Mouse (Mus musculus): ENCODE data around the gene Otud7b. TPM values are rescaled to one million over a fixed set of nuclear protein-coding genes. Genes with fewer than 3 reads are reported as not detected.

Otud7b gene
- total RNA-seq, 2 experiments from 2014 or later, result 52.2 to 54.5 TPM

DNA sequence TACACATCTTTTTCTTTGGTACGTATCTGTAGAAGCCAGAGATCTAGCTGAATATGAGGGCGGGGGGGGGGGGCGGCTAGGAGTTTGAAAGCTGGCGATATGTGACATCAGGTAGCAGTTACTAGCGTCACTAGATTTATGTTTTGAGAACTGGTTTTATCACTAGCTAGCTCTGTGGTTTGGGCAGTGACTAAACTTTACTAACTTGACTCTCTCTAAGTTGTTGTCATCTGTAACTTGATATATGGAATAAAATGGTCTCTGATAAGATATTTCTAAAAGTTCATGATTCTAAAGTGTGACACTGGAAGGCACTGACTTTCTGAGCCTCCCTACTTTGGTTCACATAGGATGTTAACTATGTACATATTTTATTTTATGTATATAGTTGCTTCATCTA, 19.9 kb downstream of the Otud7b start:
- intact Hi-C loops (cut with DNase I), result no loop called here
- DNase-seq (ENCODE audit: low spot score), result no peak

DNA sequence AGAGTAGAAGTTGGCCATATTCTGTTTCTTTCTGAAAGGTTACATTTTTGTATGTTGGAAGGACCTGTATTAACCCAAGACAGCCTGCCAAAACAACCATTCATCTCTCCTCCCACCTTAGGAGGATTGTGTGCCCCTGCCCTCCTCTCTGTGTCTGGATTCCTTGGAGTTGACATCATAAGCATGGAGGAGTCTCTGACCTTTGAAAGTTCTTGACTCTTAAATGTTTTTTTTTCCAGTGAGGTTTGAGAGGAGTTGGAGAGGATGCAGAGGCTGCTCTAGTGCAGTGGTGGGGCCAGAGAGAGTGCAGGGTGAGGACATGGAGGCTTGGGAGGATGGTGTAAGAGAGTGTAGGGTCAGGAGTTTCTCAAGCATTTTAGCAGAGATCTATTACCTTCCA, 23.8 kb downstream of the Otud7b start:
- intact Hi-C loops (cut with DNase I), result no loop called here
- DNase-seq (ENCODE audit: low spot score), result no peak

DNA sequence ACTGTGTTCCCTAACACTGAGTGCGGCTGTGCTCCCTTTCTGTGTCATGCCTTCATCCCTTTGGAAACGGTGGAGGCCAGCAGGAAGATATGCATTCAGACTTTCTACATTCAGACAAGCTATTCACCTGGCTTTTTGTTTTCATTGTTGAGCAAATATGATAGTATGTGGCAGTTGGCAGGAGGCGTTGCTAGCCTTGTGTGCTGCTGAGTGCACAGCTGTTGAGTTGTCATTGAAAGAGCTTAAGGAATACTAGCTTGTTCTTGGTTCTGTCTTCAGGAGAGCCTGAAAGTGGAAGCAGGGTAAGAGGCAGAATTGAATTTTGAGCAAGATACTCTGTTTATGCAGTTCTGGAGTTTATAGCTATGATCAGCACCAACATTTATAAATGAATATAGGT, 28.2 kb downstream of the Otud7b start:
- DNase-seq (ENCODE audit: low spot score), result no peak
- intact Hi-C loops (cut with DNase I), result no loop called here

DNA sequence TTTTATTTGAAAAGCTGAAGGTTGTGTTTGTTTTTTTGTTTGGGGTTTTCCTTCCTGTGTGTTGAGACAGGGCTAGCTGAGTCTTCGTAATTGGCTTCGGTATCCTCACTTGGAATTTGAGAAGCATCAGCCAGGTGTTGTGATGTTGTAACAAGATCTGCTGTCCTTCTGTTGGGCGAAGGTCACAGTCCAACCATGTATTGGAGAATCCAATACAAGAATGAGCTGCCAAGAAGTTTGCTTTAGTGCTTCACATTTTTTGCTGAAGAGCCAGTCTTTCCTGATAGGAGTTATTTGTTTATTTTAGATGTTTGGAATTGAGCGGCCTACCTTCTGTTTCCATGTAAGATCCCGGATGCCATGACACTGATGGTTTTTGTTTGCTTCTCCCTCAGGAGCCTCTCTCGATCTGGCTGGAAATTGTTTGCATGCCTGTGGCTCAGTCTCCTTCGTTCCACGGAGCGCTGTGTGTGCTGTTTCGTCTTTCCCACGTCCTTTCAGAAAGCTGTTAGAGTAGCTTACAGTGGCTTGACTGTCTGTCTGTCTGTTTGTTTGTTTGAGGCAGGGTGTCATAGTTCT, 29.1 kb downstream of the Otud7b start:
- intact Hi-C loops (cut with DNase I), result no loop called here

DNA sequence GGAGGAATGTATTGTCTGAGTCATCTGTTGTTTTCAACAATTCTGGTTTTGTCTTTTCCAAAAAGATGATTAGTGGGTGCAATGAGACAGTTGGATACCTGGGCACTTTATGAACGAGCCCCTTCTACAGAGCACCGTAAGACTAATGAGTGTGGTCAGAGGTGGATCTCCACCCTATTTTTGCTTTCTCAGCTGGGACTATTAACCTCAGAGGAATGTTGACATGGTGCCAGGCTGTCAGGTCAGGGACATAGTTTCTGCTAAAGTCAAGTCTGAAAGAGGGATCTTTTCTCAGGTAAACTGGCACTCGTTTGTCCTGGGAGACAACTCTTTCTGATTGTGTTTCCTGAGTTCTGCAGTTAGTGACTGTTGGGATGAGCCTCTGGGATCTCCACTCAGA, 30.7 kb downstream of the Otud7b start:
- intact Hi-C loops (cut with DNase I), result no loop called here
- DNase-seq (ENCODE audit: low spot score), result no peak

More for the DNA sequence above, 29.1 kb downstream of the Otud7b start:
- no peak for DNase-seq (ENCODE audit: low spot score)

DNA sequence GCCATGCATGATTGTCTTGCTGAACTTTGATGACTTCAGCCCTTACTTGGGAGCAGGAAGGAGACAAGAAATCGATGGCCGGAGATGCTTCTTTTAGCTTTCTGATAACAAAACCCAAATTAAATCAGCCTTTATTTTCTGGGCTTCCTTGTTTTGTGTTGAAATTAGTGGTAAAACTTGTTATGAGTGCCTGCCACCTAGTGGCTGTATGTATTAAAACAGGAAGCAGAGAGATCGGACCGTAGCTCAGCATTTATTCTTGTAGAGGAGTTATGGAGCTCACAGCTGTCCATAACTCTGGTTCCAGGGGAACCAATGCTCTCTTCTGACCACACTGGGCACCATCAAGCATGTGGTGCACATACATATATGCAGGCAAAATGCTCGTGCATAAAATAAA, 43.6 kb downstream of the Otud7b start:
- DNase-seq (ENCODE audit: low spot score), result no peak
- intact Hi-C loops (cut with DNase I), result loop anchor here (1.0 to 5.0 kb wide), 3 partner anchors 41 to 181 kb away; no protein-coding TSS in a partner anchor

DNA sequence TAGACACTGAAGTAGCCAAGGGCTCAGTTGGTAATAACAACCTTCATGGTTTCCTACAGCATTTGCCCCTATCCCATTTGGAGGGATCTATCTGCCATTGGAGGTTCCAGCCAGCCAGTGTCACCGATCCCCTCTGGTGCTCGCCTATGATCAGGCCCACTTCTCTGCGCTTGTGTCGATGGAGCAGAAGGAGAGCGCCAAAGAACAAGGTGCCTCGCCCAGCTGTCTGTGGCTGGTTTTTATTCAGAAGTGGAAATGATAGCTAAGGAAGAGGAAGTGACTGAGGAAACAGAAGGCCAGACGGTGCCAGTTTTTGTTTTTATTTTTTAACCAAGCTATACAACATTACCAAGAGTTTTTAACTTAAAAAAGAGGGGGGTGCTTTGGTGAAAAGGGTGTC, 47.5 kb downstream of the Otud7b start:
- intact Hi-C loops (cut with DNase I), result no loop called here
- DNase-seq (ENCODE audit: low spot score), result no peak

DNA sequence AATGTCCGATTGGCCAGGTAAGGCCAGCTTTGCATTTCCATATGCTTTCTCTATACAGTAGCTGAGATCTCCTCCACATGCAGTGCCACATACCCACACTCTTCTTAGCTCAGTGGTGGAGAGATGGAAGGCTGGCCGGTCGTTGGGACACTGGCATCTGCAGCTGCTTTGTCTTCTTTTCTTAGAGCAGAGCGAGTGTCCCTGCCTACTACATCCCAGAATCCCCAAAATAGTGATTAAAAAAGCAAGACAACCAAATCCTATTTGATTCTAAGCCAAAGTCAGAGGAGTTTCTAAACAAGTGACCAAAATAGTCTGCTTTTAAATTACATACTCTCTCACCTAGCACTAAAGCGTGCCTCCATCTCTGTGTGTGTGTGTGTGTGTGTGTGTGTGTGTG, 48.3 kb downstream of the Otud7b start:
- intact Hi-C loops (cut with DNase I), result no loop called here
- DNase-seq (ENCODE audit: low spot score), result no peak

DNA sequence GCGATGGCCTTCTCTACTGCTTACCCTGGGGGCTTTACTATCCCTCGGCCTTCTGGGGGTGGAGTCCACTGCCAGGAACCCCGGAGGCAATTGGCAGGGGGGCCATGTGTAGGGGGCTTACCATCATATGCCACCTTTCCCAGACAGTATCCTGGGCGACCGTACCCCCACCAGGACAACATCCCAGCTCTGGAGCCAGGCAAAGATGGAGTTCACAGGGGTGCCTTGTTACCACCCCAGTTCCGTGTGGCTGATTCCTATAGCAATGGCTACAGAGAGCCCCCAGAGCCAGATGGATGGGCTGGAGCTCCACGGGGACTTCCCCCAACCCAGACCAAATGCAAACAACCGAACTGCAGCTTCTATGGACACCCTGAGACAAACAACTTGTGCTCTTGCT, 51.2 kb downstream of the Otud7b start:
- intact Hi-C loops (cut with DNase I), result no loop called here
- no peak for DNase-seq (ENCODE audit: low spot score)

DNA sequence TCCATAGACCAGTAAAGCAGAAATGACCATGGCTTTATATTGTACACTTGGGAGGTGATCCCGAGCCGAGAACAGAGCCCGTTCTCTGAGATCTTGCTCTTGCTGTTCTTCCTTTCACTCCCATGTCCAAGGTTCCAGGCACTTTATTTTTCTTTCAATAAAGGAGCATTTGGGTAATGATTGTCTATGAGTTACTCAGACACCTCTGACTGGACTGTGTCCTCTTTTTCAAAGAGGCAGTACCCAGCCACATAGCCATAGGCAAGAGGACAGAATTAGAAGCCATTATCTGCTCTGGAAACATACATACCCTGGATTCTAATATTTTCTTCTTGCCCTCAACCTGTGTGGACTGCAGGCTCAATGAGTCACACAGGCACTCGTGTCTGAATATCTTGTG, 55.5 kb downstream of the Otud7b start:
- intact Hi-C loops (cut with DNase I), result no loop called here
- DNase-seq (ENCODE audit: low spot score), result no peak

DNA sequence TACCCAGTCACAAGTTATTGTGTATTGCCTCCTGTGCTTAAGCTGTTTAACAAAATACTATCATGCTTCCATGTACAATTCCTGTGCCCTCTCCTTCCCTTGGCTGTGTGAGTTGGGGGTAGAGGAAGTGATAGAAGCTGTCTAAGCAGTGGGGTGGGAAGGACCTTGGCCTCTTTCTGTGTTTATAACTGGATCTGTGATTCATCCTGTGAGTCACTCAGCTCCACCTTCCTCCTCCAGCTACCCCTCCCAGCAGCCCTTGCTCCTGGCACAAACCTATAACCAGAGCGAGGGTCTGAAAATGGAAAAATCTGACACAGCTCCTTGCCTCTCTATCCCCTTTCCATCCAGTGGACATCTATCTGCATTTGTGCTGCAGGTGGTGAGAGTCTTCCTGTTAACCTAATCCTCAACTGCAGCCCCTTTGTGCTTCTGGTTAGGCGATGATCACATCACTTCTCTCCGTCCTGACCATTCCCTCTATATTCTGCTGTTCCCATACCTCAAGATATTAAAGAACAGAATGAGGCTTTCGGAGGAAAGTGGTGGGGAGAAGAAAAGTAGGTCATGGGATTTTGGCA, 56.0 kb downstream of the Otud7b start:
- intact Hi-C loops (cut with DNase I), result no loop called here
- peak; percentile 59 for DNase-seq (ENCODE audit: low spot score)

DNA sequence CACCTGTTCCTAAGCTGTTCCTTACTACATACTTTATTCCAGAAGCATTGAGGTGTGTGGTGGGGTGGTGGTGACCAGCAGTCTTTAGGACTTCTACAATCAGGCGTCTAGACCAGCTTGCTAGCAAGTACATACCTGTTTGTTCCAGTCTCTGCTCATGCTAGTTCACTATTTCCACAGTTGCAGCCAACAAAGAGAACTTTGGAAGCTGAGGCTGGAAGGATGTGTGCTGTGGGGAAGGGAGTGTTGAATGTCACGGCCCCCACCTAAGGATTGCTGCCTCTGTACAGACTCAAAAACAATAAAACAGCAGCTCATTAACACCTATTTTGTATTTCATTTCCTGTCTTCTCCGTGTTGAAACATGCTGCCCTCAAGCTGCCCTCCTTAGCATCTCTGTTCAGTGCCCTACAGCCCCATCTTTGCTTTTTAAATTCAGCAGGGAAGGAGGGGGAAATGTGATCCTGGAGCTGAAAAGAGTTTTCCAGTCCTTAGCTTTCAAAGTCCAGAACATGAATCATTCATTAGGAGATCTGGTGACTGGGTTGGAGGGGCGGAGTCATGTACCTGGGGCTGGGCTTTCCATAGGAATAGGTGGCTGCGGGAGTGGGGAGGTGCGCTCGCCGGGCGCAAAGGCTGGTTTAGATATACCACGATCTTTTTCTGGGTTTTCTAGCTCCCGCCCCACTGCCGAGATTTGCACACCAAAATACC, 56.6 kb downstream of the Otud7b start:
- peak; percentile 37 for DNase-seq (ENCODE audit: low spot score)
- intact Hi-C loops (cut with DNase I), result no loop called here

DNA sequence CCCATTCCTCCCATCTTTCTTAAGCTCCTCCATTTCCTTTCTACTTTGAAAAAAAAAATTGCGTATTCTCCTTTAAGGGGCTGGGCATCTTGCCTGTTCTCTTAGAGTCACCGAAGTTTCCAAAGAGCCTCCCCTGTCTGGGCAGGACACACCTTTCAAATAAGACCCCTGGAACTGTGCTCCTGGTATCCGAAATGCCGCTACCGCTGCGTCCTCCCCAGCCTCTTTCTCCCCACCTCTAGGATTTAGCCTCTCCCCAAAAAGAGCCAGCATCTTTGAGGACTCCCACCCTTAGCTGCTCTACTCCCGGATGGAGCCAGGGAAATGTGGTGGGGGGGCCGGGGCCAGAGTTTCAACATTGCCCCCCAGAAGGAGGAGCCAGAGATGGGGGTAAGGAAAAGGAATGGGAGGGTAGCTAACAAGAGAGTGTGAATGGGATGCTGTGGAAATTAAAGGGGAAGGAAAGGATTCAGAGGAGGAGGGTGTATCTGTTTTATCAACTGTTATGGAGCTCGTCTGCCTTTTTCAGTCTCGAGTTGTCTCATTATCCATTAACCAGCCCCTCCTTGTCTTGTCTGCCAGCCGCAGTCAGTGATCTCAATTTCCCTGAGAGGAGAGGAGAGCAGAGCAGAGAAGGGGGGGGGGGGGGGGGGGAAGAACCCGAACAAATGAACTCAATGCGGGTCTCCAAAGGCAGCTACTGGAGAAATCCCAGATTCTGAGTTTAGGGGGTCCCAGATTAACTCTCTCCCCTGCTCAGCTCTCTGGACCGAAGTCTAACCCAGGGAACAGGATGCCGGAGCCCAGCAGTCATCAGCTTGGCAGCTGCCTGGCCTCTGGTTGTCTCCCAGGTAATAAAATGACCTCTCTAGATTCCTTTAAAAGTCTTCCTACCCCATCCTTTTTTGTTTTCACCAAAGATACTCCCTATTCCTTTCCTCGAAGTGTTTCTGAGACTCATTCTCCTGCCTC, 57.8 kb downstream of the Otud7b start, which contains the start of gene Mtmr11:
Gene Mtmr11 (plus strand): TSS at position 136 of the 972 bp plus-strand sequence.
- DNase-seq (ENCODE audit: low spot score), result no peak
- intact Hi-C loops (cut with DNase I), result no loop called here

DNA sequence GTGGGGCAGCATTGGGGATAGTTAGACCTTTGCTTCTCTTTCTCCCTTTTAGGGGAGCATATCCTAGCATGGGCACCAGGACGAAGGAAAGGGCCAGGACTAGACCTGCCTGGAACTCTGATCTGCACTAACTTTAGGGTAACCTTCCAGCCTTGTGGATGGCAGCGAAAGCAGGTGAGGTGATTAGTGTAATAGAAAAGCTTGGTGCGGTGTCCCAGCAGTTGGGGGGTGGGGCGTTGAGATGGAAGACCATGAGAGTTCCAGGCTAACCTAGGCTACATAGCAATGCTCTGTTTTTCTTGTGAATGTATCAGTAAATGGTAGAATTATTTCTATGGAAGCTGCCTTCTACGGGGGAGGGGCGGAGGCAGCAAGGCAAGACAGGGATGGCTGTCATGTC, 58.7 kb downstream of the Otud7b start:
- DNase-seq (ENCODE audit: low spot score), result no peak
- intact Hi-C loops (cut with DNase I), result no loop called here

DNA sequence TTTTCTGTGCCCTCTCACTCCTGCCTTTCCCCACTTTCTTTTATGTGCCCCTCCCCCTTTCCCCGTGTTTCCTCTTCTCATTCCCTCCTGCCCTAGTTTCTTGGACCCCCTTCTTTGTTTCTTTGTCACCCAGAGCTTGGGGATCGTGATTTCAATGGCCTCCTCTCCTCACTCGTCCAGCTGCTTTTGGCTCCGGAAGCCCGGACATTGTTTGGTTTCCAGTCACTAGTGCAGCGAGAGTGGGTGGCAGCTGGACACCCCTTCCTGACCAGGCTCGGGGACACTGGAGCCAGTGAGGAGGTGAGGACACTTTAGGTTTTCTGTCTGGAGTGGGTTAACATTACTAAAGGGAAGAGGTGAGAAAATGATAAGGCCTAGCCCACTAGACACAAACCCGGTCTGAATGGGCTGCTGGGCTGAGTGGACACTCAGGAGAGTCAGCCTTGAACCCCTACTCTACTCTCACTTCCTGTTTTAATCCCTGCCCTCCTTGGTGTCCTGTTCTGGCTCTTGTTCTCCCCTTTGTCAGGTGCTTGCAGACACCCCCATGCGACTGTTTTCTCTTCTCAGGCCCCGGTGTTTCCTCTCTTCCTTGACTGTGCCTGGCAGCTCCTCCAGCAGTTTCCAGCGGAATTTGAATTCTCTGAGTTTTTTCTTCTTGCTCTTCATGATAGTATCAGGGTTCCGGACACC, 64.3 kb downstream of the Otud7b start:
- DNase-seq (ENCODE audit: low spot score), result no peak
- intact Hi-C loops (cut with DNase I), result no loop called here

DNA sequence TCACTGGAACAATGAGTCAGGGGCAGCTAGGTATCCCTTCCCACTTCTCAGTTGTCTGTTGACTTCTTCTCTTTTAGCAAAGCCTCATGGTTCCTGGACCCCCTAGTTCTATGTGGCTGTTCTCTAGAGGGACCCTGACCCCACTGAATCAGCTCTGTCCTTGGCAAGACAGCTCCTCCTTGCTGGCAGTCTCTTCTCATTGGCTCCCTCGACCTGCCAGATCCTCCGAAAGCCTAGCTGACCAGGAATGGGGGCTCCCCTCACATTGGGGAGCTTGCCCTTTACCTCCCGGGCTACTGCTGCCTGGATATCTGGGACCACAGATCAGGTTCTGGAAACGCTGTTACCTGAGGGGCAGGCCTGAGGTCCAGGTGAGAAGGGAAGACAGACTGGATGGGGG, 65.9 kb downstream of the Otud7b start:
- no peak for DNase-seq (ENCODE audit: low spot score)
- intact Hi-C loops (cut with DNase I), result loop anchor here (2.0 kb wide), 1 partner anchor 49 kb away; the partner anchor contains the start of genes Bola1 and Hist2h2ab

DNA sequence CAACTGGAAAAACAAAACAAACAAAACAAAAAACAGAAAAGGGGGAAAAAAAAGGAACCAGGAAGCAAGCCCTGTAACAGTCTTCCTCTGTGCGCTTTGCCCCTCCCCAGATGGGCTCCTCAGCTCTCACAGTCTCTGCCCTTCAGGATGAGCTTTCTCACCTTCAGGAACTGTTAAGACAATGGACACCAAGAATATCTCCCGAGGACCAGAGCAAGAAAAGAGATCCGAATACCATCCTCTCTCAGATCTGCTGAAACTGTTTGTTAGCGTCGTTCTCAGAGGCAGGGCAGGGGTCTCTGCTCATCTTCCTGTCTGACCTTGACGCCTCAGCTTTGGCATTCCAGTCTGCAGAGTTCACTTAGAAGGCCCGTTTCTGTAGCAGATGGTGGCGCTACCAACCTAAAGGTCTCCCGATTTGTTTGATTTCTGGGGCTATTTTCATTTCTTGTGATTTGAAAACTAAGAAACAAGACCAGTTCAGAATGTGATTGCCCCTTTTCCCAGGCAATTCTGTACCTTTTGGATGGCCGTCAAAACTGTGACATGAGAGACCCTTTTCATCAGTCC, 66.7 kb downstream of the Otud7b start:
- DNase-seq (ENCODE audit: low spot score), result no peak
- intact Hi-C loops (cut with DNase I), result loop anchor here (2.0 kb wide), 1 partner anchor 48 kb away; the partner anchor contains the start of genes Bola1 and Hist2h2ab

DNA sequence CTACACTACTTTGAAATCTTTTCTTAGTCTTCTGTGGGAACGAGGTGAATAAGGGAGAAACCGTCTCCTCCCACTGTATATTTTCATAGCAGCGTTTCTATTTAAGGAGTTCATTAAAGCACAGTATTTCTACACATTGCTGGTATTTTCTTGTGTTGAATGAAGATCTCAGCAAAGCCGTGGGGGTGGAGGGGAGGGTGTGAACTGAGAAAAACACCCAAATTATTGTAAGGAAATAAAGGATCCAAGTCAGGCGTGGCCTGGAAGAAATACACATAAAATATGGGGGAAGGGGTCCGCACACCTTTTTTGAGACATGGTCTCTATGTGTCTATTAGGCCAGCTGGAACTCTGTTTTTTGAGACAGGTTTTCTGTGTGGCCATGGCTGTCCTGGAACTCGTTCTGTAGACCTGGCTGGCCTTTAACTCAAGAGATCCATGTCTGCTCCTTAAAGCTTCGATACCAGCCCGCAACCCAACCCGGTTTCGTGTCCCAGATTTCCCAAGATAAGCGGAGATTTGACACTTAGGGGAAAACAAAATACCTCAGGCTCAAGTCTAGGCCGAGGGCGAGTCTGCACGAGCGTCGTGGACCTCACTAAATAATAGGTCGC, 67.4 kb downstream of the Otud7b start:
- no peak for DNase-seq (ENCODE audit: low spot score)

More for the DNA sequence above, 67.4 kb downstream of the Otud7b start:
- intact Hi-C loops (cut with DNase I), result loop anchor here (2.0 kb wide), 1 partner anchor 47 kb away; the partner anchor contains the start of genes Bola1 and Hist2h2ab
